Mouse (Mus musculus) retina, postnatal 1 day (tissue): Measurements from ENCODE around the gene 1700012B07Rik.
A peak's percentile ranks its signal among the peaks of the same experiment; 100 is the strongest.

Experiments used
- DNase-seq: peaks from one replicate; pipeline ENCODE4 v3.0.0-alpha.2; 2012

Gene 1700012B07Rik

DNA sequence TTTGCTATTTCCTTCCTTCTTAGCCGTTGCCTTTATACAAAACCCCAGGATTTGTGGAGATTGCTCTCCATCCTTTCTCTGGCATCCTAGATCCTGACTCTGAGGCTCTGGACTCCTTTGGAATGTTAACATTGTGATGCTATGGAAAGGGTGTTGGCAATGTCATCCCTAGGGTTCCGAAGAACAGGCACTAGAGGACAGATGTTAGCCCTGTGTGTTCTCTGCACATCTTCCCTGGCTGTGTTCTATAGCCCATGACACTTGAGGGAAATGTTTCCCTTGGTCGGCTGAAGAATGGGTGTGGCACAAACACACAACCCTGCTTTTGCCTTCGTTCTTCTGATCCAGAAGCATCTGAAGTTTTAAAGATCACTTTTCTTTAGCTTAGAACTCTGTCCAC, at the start of gene 1700012B07Rik:
1700012B07Rik (minus strand) TSS at position 101 of the 400 bp plus-strand sequence.
- no peak for DNase-seq

- no peak for DNase-seq
Observed at GRCm38 (mm10) chr11:109876767-109877166, 48.9 kb upstream of the 1700012B07Rik start.

GRCm38 (mm10) chr11:109875834-109876233, 48.0 kb upstream of the 1700012B07Rik start:
- DNase-seq: no peak

DNA sequence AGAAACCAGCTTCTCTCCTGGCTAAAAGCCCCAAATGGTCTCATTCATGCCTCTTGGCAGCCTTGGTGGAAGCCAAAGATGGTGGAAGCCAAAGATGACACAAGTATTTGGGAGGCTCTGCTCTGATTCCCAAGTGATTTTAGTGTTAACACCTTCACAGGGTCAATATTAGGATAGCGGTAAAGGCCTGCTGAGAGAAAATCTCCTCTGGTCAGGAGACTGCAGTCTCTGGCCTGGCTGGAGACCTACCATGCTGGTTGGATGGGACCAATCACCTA, 47.6 kb upstream of the 1700012B07Rik start:
- no peak for DNase-seq

DNA sequence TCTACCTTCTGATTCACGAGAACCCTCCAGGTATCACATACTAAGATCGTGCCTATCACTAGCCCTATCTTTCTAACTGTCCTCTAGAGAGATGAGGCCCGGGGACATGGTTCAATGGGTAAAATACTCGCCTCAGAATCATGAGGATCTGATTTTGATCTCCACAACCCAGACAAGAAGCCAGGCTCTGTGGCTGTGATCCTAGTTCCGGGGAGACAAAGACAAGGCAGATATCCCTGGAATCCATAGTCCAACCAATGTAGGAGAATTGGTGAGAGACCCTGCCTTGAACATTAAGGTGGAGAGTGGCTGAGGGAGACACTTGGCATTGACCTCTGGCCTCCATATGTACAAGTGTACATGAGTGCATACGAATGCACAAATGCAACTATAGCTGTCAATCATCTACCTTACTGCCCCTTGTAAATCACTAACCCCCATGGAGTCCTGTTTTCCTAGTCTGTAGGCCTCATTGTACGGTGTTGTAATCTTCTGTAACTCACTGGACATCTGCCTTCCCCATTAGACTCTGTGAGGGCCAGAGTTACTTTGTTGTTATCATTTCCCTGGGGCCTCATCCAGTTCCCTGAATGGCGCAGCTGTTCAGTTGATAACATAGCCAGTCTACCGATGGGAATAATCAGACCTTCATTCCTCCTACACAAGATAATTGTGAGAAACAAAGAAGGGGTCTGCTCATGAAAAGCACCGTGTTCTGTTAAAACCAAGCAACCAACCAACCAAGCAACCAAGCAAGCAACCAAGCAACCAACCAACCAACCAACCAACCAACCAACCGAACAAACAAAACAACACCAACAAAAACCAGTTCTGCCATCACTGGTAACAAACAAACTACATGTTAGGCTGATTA, 47.0 kb upstream of the 1700012B07Rik start:
- no peak for DNase-seq

- no peak for DNase-seq
Observed at GRCm38 (mm10) chr11:109873852-109874610, 46.2 kb upstream of the 1700012B07Rik start.

- DNase-seq: peak; percentile 59
Observed at GRCm38 (mm10) chr11:109873161-109873775, 45.4 kb upstream of the 1700012B07Rik start.

DNA sequence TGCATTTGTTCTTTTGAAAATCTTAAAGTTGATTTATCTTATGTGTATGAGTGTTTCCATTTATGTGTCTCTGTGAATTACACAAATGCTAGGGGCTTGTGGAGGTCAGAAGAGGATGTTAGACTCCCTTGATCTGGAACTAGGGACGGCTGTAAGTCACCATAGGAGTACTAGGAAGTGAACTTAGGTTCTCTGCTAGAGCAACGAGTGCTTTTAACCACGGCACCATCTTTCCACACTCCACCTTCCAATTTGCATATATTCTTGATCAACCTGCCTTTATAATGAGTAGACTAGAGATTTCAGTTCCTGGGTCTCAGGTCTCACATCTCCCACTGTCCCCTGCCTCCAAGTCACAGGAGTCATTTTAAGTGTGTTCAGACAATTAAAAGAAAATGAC, 44.8 kb upstream of the 1700012B07Rik start:
- DNase-seq: no peak

DNA sequence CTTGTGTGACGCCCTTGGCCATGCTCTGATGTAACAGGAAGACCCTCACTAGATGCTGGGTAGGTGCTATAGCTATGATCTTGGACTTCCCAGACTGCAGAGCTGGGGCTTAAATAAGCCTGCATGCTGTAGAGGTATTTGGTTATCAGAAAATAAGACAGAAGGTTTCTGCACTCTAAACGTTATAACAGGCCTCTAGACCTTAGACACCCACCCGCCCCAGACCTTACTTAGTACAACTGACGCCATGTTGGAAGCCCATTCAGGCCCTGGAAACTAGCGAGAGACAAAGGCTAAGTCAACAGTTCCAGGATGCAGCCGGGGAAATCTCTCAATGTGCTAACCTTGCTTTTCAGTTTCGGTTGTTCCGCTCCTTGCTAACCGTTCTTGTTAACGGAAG, 44.2 kb upstream of the 1700012B07Rik start:
- DNase-seq: no peak

GRCm38 (mm10) chr11:109867861-109868260, 40.0 kb upstream of the 1700012B07Rik start:
- no peak for DNase-seq

- no peak for DNase-seq
Observed at GRCm38 (mm10) chr11:109866537-109867160, 38.8 kb upstream of the 1700012B07Rik start.

GRCm38 (mm10) chr11:109865526-109865925, 37.7 kb upstream of the 1700012B07Rik start:
- DNase-seq: no peak

DNA sequence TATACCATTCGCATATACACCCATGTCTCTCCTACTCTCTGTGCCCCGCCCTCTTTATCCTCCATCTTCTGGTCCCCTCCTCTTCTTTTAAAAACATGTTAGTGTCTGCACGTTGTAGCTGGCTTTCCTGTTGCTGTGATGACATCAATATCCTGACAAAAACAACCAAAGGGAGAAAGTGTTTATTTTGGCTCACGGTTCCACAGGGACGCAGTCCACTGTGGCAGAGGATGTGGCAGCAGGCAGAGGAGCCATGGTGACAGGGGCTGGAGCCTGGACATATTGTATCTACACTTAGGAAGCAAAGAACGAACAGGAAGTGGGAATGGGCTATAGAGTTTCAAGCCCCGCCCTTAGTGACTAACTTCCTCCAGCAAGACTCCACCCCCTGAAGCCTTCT, 36.1 kb upstream of the 1700012B07Rik start:
- DNase-seq: no peak

GRCm38 (mm10) chr11:109863194-109863746, 35.4 kb upstream of the 1700012B07Rik start:
- peak; percentile 82 for DNase-seq

- DNase-seq: peak; percentile 88
Observed at GRCm38 (mm10) chr11:109860508-109860907, 32.7 kb upstream of the 1700012B07Rik start.

- no peak for DNase-seq
Observed at GRCm38 (mm10) chr11:109859939-109860469, 32.2 kb upstream of the 1700012B07Rik start.

DNA sequence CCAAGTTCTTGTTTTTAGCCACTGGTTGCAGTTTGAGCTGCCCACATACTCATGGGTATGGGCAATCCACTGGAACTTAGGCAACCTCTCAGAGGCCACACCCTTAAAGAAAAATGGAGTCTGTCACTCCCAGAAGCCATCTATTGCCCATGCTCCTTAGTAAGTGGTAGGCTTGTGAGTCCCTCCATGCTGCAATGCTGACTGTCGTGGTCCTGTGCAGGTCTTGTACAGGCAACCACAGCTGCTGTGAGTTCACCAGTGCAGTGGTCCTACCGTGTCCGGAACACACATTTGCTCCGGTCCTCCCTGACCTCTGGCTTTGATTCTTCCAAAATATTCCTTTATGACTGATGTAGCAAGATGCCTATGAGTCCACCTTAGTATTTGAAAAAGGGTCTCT, 31.6 kb upstream of the 1700012B07Rik start:
- no peak for DNase-seq

GRCm38 (mm10) chr11:109857086-109857485, 29.2 kb upstream of the 1700012B07Rik start:
- DNase-seq: no peak

GRCm38 (mm10) chr11:109854056-109854455, 26.2 kb upstream of the 1700012B07Rik start:
- DNase-seq: no peak

GRCm38 (mm10) chr11:109853228-109853966, 25.6 kb upstream of the 1700012B07Rik start:
- peak; percentile 51 for DNase-seq

DNA sequence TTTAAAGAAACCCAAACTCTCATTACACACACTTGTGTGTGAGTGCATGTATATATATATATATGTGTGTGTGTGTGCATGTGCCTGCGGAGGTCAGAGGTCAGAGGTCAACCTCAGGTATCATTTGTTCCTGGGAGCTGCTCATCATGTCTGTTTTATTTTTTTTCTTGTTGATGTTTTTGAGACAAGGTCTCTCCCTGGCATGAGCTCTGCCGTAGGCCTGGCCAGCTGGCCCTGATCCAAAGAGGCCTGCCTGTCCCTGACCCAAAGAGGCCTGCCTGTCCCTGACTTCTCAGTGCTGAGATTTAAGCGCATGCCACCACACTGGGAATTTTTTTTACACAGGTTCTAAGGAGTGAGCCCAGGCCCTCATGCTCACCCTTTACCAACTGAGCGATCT, 24.1 kb upstream of the 1700012B07Rik start:
- no peak for DNase-seq

DNA sequence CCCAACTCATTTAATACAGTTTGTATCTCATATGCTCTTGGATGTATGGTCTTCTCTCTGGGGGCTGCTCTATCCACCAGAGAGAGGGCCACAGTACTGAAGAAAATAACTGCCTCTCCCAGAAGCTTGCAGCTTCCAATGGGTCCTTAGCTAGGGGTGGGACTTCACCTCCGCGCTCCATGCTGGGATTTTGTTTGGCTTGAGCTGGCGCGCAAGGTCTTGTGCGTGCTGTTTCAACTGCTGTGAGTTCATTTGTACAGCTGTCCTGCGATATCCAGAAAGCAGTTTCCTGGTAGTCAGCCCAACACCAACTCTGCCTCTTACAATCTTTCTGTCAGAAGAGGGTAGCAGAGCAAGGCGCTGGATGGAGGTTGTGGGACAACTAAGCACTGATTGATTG, 18.5 kb upstream of the 1700012B07Rik start:
- DNase-seq: no peak
